Mouse (Mus musculus) C2C12 (cell line): Measurements from ENCODE around the gene Fzd7.

Experiments used
- CEBPB ChIP-seq: IDR thresholded peaks from one replicate; pipeline ENCODE4 v1.6.1; 2011; ENCODE audit warnings: low read depth, mild to moderate bottlenecking, control low read depth, moderate library complexity
- CTCF ChIP-seq: IDR thresholded peaks from one replicate; pipeline ENCODE4 v1.5.1; 2011; ENCODE audit not compliant: control insufficient read depth, insufficient read depth, insufficient read length
- FOSL1 ChIP-seq: IDR thresholded peaks from one replicate; pipeline ENCODE4 v1.8.0; 2011; ENCODE audit warnings: mild to moderate bottlenecking, low read length; ENCODE audit not compliant: poor library complexity, insufficient read depth, severe bottlenecking
- MYOG ChIP-seq: IDR thresholded peaks from one replicate; pipeline ENCODE4 v1.6.1; 2011; ENCODE audit not compliant: control insufficient read depth, insufficient read length; ENCODE audit errors: extremely low read depth
- USF1 ChIP-seq: IDR thresholded peaks from one replicate; pipeline ENCODE4 v1.6.1; 2011; ENCODE audit warnings: low read depth, mild to moderate bottlenecking, control low read depth, moderate library complexity

GRCm38 (mm10) chr1:59492432-59492831 lies 10.2 kb downstream of the Fzd7 start:
- no peak for TF ChIP-seq CTCF
- TF ChIP-seq MYOG: no peak
- no peak for TF ChIP-seq CEBPB
- no peak for TF ChIP-seq USF1
- no peak for TF ChIP-seq FOSL1
